Mouse (Mus musculus) embryo, embryonic 10 days (tissue): ENCODE measurements around the gene Gm28043.
"Not testable (repeated sequence)": the region's sequence is repeated elsewhere in the genome, so short reads cannot be mapped to it uniquely, and the experiment has no call there.

ENCODE experiments used
- DNase-seq: peaks from one replicate; pipeline ENCODE4 v3.0.0-alpha.2; 2015; ENCODE audit warnings: low spot score

Gene Gm28043

GRCm38 (mm10) chr17:29711745-29712431 is 97.2 kb downstream of the Gm28043 start:
- no peak for DNase-seq

GRCm38 (mm10) chr17:29712565-29712964 is 97.9 kb downstream of the Gm28043 start:
- DNase-seq: no peak

- not testable (repeated sequence) for DNase-seq
Observed at GRCm38 (mm10) chr17:29713734-29714133, 99.1 kb downstream of the Gm28043 start.

- DNase-seq: peak; percentile 99
Observed at GRCm38 (mm10) chr17:29716732-29717445, 102.2 kb downstream of the Gm28043 start, which contains the start of gene Ccdc167. Gene Ccdc167, minus strand, starts transcription at chr17:29717044.

- DNase-seq: no peak
Observed at GRCm38 (mm10) chr17:29718660-29719059, 104.0 kb downstream of the Gm28043 start.

- no peak for DNase-seq
Observed at GRCm38 (mm10) chr17:29719628-29720575, 105.2 kb downstream of the Gm28043 start.

GRCm38 (mm10) chr17:29720755-29721365 is 106.2 kb downstream of the Gm28043 start:
- no peak for DNase-seq

- DNase-seq: no peak
Observed at GRCm38 (mm10) chr17:29724610-29725009, 109.9 kb downstream of the Gm28043 start.

GRCm38 (mm10) chr17:29725027-29725620 is 110.4 kb downstream of the Gm28043 start:
- no peak for DNase-seq

- DNase-seq: no peak
Observed at GRCm38 (mm10) chr17:29728082-29728481, 113.4 kb downstream of the Gm28043 start.

GRCm38 (mm10) chr17:29730510-29731265 is 116.0 kb downstream of the Gm28043 start:
- no peak for DNase-seq

- no peak for DNase-seq
Observed at GRCm38 (mm10) chr17:29731266-29731952, 116.7 kb downstream of the Gm28043 start.

GRCm38 (mm10) chr17:29731953-29732325 is 117.3 kb downstream of the Gm28043 start:
- DNase-seq: no peak

- no peak for DNase-seq
Observed at GRCm38 (mm10) chr17:29732522-29732921, 117.8 kb downstream of the Gm28043 start.

- peak; percentile 47 for DNase-seq
Observed at GRCm38 (mm10) chr17:29736448-29737014, 121.9 kb downstream of the Gm28043 start.

- no peak for DNase-seq
Observed at GRCm38 (mm10) chr17:29737849-29738804, 123.5 kb downstream of the Gm28043 start.

- DNase-seq: no peak
Observed at GRCm38 (mm10) chr17:29747466-29747865, 132.8 kb downstream of the Gm28043 start.
